Mouse (Mus musculus) layer of hippocampus, postnatal 36 days (tissue): ENCODE measurements around the gene Upb1. TPM values are rescaled to one million over a fixed set of nuclear protein-coding genes. Genes with fewer than 3 reads are reported as not detected.

Experiments used
- total RNA-seq, 2 experiments: library from RNA; stranded (reverse); gene quantifications; 2 replicates each; pipeline ENCODE4 v1.2.3; 2021

The Upb1 gene
- total RNA-seq, 2 experiments from 2014 or later = not detected

Other genes with a start within 250 kb of the Upb1 start
- 10 to 100 TPM; 40.9 to 48.0 TPM for gene Specc1l, start 189.0 kb upstream of the Upb1 start, total RNA-seq
- gene Adora2a, start 84.2 kb upstream of the Upb1 start, total RNA-seq = 1 to 10 TPM; 3.1 to 3.2 TPM
- gene Snrpd3, start 116.4 kb downstream of the Upb1 start, total RNA-seq = 10 to 100 TPM; 73.5 to 83.4 TPM
- 10 to 100 TPM; 14.8 to 16.1 TPM for gene Gucd1, start 116.9 kb downstream of the Upb1 start, total RNA-seq
- gene Lrrc75b, start 159.2 kb downstream of the Upb1 start, total RNA-seq = 1 to 10 TPM; 9.0 to 9.7 TPM
- 1 to 10 TPM; 2.7 to 3.6 TPM for gene Ggt1, start 160.5 kb downstream of the Upb1 start, total RNA-seq
- 1 to 10 TPM; 2.2 to 3.2 TPM for gene Ggt5, start 188.2 kb downstream of the Upb1 start, total RNA-seq
- gene Susd2, start 242.9 kb downstream of the Upb1 start, total RNA-seq = 1 to 10 TPM; 1.5 to 1.9 TPM